Mouse (Mus musculus) heart, embryonic 10.5 days (tissue): ENCODE data around the gene Ptafr. TPM values are rescaled to one million over a fixed set of nuclear protein-coding genes. Genes with fewer than 3 reads are reported as not detected.

Experiments used
- polyA plus RNA-seq: library from polyadenylated mRNA; unstranded; fragments of >200 nt; fragmentation: Nextera tagmentation; extraction: Ambion mirVana; gene quantifications from 2 replicates; pipeline ENCODE4 v1.2.1, GENCODE M21; 2016

Ptafr gene
- polyA plus RNA-seq, 1 experiment from 2014 or later: 0.35 TPM

Other genes starting within 250 kb of the Ptafr start
- 82.0 and 92.0 TPM in 2 replicates for gene Trnau1ap, start 234.5 kb upstream of the Ptafr start, polyA plus RNA-seq
- 61.4 and 93.4 TPM in 2 replicates for gene Rcc1, start 210.5 kb upstream of the Ptafr start, polyA plus RNA-seq
- 19.2 and 22.3 TPM in 2 replicates for gene Phactr4, start 141.6 kb upstream of the Ptafr start, polyA plus RNA-seq
- 16.2 and 22.5 TPM in 2 replicates for gene Med18, start 100.1 kb upstream of the Ptafr start, polyA plus RNA-seq
- 9.6 and 10.1 TPM in 2 replicates for gene Sesn2, start 53.6 kb upstream of the Ptafr start, polyA plus RNA-seq
- 980 and 1,090 TPM in 2 replicates for gene Atpif1, start 30.4 kb upstream of the Ptafr start, polyA plus RNA-seq
- 143 and 194 TPM in 2 replicates for gene Dnajc8, start 28.5 kb upstream of the Ptafr start, polyA plus RNA-seq
- gene Eya3, start 74.9 kb downstream of the Ptafr start, polyA plus RNA-seq: 27.4 and 33.0 TPM in 2 replicates
- gene Xkr8, start 168.5 kb downstream of the Ptafr start, polyA plus RNA-seq: 4.8 and 5.4 TPM in 2 replicates
- 6.2 and 7.3 TPM in 2 replicates for gene Smpdl3b, start 193.2 kb downstream of the Ptafr start, polyA plus RNA-seq
- 107 and 131 TPM in 2 replicates for gene Rpa2, start 204.3 kb downstream of the Ptafr start, polyA plus RNA-seq
- gene Themis2, start 232.3 kb downstream of the Ptafr start, polyA plus RNA-seq: 0.27 and 0.40 TPM in 2 replicates